Mouse (Mus musculus): ENCODE results near the gene Vmn2r111. TPM values are rescaled to one million over a fixed set of nuclear protein-coding genes. Genes with fewer than 3 reads are reported as not detected.

The Vmn2r111 gene
- total RNA-seq (2023) = not detected

DNA sequence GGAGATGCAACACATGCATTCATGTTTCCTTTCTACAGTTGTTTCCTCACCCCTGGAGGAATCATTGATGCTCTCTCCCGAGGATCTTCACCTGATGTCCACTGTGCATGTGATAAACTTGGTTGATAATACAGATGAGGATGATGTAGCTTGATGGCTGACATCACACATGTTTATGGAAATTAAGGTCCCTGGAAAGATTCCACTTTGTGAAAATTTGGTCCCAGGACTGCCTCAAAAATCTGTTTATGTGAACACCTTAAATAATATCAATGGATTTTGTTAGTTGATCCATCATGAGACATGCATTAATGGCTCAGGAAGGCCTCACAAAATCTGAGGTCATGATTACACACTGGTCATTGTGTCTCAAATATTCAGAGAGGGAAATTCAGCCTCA, at the start of gene Vmn2r111:
Gene Vmn2r111 (minus strand): TSS at position 101 of the 400 bp plus-strand sequence.

DNA sequence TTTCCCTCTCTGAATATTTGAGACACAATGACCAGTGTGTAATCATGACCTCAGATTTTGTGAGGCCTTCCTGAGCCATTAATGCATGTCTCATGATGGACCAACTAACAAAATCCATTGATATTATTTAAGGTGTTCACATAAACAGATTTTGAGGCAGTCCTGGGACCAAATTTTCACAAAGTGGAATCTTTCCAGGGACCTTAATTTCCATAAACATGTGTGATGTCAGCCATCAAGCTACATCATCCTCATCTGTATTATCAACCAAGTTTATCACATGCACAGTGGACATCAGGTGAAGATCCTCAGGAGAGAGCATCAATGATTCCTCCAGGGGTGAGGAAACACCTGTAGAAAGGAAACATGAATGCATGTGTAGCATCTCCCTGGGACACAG, 27.4 kb upstream of the Vmn2r111 start, which contains the start of gene Vmn2r112:
Gene Vmn2r112 (plus strand): TSS at position 301 of the 400 bp plus-strand sequence.

Other genes starting within 250 kb of the Vmn2r111 start
- 10 to 100 TPM; 16.6 to 18.9 TPM for gene Zfp944, start 212.1 kb downstream of the Vmn2r111 start, total RNA-seq (2023)
- 10 to 100 TPM; 20.9 to 27.7 TPM for gene Zfp758, start 212.0 kb downstream of the Vmn2r111 start, total RNA-seq (2023)
- gene Zfp946, start 149.3 kb downstream of the Vmn2r111 start, total RNA-seq (2023) = 1 to 10 TPM; 4.1 to 7.9 TPM
- not detected for gene Vmn2r112, start 27.5 kb upstream of the Vmn2r111 start, total RNA-seq (2023)